Mouse (Mus musculus) cerebellum, postnatal 14 days (tissue): ENCODE measurements at regions not wholly inside any gene's neighbourhood (a gene's known extent, or its start where the extent isn't known, plus 50 kb on each side); places are given as distances from the start of the nearest gene placed in this dataset.

Source experiments
- DNase-seq, 2 experiments: peaks; one replicate each; pipeline ENCODE4 v3.0.0; 2021; ENCODE audit warnings: mixed read lengths in 2 of 2

DNA sequence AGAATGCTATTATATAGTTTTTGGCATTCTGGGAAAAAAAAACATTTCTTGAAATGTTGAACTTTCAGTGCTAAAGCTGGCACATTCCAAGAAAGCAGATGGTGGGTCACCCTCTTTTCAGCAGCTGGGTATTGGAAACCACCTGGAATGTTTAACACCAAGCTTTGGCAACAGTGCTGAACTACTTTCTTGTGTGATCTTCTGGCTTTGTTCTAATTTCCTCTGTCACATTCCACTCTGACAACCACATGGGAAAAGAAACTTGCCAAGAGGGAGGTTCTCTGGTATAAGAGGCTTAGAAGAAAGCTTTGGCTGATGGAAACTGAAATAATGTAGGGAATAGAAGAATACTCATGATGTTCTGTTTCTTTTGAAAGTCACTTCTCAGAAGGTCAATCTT lies 920.4 kb upstream of the Tenm4 start:
- DNase-seq: no peak

DNA sequence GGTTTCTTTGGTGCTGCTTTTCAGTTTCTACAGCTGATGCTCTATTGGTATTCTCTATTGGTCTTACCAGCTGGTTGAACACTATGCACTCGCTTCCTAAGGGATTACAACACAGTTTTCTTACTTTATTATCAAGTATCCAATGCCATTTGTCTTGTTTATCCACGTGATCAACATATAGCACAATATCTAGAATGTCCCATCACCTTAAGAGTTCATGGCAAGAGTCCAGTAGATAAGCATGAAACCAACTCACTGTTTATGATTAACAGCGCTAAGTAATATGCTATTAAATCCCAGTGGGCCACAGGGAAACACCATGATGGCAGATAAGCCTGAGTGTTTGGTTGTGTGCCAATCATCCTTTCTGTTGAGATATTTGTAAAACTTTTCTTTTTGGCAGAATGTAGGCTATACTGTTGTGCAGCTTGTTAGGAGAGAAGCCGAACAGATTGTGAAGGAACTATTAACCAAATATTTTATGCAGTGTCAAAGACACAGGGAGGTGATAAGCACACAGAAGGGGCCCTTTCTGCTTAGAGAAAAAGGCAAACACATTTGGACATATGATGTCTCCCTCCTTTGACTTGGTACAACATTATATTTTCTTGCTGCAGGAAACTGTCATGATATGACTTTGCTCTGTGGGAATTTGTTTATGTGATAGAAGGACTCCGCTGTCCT lies 917.0 kb upstream of the Tenm4 start:
- no peak for DNase-seq

DNA sequence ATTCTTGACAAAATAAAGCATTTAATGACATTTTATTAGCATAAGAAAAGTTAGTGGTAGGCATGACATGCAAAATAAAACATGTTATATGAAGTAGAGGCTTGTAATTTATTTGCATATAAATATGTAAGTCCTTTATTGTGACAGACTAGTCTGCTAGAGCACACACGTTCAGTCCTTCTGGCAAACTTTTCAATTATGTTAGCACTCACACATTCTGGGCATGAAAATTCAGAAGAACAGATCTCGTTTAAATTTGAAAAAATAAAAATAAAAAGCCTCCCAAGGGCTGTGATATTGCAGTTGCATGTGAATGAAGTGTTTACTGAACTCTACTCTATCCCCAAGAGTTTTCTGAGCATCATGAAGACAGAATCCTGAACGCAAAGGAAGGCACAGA lies 916.1 kb upstream of the Tenm4 start:
- no peak for DNase-seq

GRCm38 (mm10) chr7:95255699-95256098 lies 915.3 kb upstream of the Tenm4 start:
- no peak for DNase-seq

DNA sequence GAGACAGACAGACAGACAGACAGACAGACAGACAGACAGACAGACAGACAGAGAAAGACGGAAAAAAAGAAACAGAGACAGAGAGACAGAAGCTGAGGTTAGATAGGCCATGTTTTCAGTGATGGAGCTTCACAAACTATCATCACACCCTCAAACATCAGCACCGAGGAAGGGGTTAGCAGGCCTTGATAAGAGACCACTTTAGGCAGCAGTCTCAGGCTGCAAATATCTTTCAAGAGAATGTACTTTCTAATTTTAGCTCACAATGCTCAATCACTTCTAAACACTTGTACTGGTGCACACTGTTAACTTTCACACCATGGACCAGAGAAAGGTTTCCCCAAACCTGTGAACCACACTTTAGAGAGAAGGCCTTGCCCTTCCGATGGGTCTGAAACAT lies 908.1 kb upstream of the Tenm4 start:
- DNase-seq: no peak

- DNase-seq: no peak
Measured at GRCm38 (mm10) chr7:95277237-95277636, 893.8 kb upstream of the Tenm4 start.

- no peak for DNase-seq
Measured at GRCm38 (mm10) chr7:95313667-95314066, 857.4 kb upstream of the Tenm4 start.

DNA sequence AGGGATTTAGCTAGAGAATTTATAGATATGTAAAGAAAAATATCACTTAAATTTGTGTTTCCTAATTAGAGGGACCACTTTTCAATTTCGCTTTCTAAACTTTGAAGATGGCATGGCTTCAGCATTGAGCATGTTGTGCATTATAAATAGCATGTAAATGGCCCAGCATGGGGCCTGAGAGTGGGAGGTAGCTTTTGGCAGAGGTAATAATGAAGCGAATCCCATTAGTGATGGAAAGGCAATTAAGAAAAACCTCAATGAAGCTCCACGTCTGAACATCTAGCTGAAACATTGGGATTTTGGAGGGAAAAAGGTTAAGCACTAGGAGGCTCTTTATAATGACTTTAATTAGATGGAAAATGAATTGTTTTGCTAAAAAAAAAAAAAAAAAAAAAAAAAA lies 848.0 kb upstream of the Tenm4 start:
- peak; percentile 4 to 5 for DNase-seq

DNA sequence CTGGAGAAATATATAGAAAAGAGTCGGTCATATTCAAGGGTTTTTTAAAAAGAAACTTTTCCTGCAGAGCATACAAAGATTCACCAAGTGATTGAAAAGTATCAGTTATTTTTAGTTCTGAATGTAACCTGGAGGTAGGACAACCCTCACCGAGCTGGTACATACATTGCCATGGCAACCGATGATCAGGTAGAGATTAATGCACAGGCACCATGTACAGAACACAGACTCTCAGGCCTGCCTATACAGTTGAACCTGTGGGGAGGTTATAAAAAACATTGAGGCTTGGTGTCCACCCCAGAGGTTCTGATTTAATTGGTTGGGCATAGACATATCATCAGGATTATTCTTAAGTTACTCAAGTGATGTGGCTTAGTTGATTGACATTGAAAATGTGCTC lies 846.1 kb upstream of the Tenm4 start:
- no peak for DNase-seq

DNA sequence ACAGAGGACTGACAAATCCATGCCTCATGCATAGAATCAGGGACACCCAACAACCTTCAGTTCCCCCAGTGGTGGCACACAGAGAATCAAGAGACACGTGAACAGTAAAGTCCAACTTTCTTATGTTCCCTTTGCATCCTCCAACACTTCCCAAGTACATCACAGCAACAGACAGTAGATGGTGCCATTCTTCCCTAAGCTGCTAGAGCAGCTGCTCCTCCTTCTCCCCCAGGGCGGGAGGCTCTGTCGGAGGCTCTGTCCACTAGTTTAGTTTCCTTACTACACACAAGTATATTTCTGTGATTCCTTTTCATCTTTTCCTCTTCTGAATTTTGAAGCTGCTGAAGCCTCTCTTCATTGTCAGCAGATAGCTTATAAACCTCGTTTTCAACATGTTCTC lies 839.0 kb upstream of the Tenm4 start:
- DNase-seq: peak in 1 of 2 experiments; percentile 6

GRCm38 (mm10) chr7:95350185-95350803 lies 820.8 kb upstream of the Tenm4 start:
- DNase-seq: no peak

DNA sequence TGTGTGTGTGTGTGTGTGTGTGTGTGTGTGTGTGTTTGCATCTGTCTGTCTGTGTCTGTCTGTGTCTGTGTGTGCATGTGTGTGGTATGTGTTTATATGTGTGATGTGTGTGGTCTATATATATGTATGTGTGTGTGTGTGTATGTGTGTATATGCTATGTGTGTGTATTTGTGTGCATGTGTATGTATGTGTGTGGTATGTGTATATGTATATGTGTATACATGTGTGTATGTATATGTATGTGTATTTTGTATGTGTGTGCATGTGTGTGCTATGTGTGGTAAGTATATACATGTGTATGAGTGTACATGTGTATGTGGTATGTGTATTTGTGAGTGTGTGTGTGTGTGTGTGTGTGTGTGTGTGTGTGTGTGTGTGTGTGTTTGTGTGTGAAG lies 820.2 kb upstream of the Tenm4 start:
- DNase-seq: no peak

DNA sequence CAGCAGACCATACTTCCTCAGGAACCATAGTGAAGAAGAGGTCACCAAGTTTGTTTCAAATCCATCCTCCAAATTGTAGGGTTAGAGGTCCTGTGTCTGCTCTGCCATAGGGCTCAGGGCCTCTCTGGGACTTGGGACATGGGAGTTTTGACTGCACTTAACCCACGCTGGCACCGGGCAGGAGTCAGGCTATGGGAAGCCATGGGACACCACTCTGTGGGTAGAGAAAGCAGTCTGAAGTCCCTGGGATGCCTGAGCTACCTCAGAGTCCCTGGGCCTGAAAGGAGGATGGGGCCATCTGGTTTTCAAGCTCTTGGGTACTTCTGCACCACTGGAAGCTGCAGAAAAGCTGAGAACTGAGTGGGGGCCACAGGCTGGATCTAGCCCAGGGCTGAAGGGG lies 819.7 kb upstream of the Tenm4 start:
- DNase-seq: no peak

- DNase-seq: no peak
Measured at GRCm38 (mm10) chr7:95352133-95352532, 818.9 kb upstream of the Tenm4 start.

GRCm38 (mm10) chr7:95354991-95355390 lies 816.1 kb upstream of the Tenm4 start:
- no peak for DNase-seq

- no peak for DNase-seq
Measured at GRCm38 (mm10) chr7:95358732-95359131, 812.3 kb upstream of the Tenm4 start.

DNA sequence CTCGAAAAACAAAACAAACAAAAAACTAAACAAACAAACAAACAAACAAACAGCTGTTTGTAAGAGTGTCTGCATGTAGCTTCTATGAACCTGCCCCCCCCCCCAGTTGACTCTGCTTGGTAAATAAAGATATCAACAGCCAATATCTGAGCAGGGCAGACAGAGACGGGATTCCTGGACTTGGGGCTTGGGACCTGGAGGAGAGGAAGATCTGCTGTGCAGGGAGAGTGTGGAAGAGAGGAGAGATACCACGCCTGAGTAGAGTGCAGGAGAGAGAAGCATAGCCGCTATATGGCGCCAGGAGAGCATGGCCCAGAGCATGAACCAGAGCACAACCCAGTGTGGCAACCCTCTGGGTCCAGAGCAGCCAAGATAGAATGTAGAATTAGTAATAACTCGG lies 811.9 kb upstream of the Tenm4 start:
- no peak for DNase-seq
